Mouse (Mus musculus): Measurements from ENCODE around the gene Mnx1. TPM values are rescaled to one million over a fixed set of nuclear protein-coding genes. Genes with fewer than 3 reads are reported as not detected.

The Mnx1 gene
- polyA plus RNA-seq, 1 experiment, result not detected

GRCm38 (mm10) chr5:29476021-29476420 is 2.2 kb downstream of the Mnx1 start:
- Histone ChIP-seq H3K27me3 (ENCODE audit: control insufficient read depth, insufficient read depth, insufficient read length) (peaks cover 91% of the 10 kb centered on the region), H3K79me2 (ENCODE audit: control insufficient read depth, insufficient read depth) (no peaks in the 10 kb centered on the region)
- no peak for TF ChIP-seq MYOG (IDR thresholded peaks at IDR 0.05; ENCODE audit: control insufficient read depth, extremely low read depth, insufficient read length)
- no peak for TF ChIP-seq CTCF (IDR thresholded peaks at IDR 0.05; ENCODE audit: control insufficient read depth, insufficient read depth, insufficient read length)
- TF ChIP-seq MAX (IDR thresholded peaks at IDR 0.05), result no peak
- no peak for TF ChIP-seq FOSL1 (IDR thresholded peaks at IDR 0.05; ENCODE audit: insufficient read depth, low read length, poor library complexity, severe bottlenecking)

GRCm38 (mm10) chr5:29475556-29475955 is 2.7 kb downstream of the Mnx1 start:
- H3ac ChIP-seq (ENCODE audit: control insufficient read depth, insufficient read length, low read depth), result no peak overlapping the region
- H3K4me3 ChIP-seq (ENCODE audit: insufficient read depth, poor library complexity, severe bottlenecking), result no peak overlapping the region
- H3K79me3 ChIP-seq (ENCODE audit: low read depth), result no peaks in the 10 kb centered on the region
- no peaks in the 10 kb centered on the region for H3K79me2 ChIP-seq (ENCODE audit: control insufficient read depth, insufficient read depth)
- TF ChIP-seq MYOD1 (IDR thresholded peaks at IDR 0.05; ENCODE audit: control insufficient read depth, insufficient read length, low read depth), result no peak
- H3K27me3 ChIP-seq (ENCODE audit: control insufficient read depth, insufficient read depth, insufficient read length), result peaks cover 89% of the 10 kb centered on the region
- no peaks in the 10 kb centered on the region for H3K36me3 ChIP-seq (ENCODE audit: control insufficient read depth, insufficient read depth)

More at GRCm38 (mm10) chr5:29476021-29476420, 2.2 kb downstream of the Mnx1 start:
- no peaks in the 10 kb centered on the region for H3K36me3 ChIP-seq (ENCODE audit: control insufficient read depth, insufficient read depth)
- no peaks in the 10 kb centered on the region for H3K79me3 ChIP-seq (ENCODE audit: low read depth)
- H3K4me3 ChIP-seq (ENCODE audit: insufficient read depth, poor library complexity, severe bottlenecking), result no peak overlapping the region
- H3ac ChIP-seq (ENCODE audit: control insufficient read depth, insufficient read length, low read depth), result no peak overlapping the region

DNA sequence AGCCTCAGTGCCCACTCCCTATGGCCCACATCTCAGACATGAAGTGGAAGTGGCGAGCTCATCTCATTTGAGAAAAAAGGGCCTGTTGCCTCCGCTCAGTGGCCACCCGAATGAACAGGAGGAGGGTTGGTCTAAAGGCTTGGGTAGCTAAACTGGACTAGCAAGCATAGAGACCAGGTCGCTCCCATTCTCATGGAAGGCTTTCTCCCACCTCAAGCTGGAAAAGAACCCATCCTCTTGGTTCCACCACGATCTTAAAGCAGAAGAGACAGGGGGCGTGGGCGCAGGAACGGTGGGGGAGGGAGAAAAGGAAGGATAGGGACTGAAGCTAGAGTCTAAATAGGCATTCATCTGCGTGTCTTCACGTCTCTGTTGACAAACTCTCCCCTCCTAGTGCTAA is 3.2 kb downstream of the Mnx1 start:
- peaks cover 84% of the 10 kb centered on the region for H3K27me3 ChIP-seq (ENCODE audit: control insufficient read depth, insufficient read depth, insufficient read length)

DNA sequence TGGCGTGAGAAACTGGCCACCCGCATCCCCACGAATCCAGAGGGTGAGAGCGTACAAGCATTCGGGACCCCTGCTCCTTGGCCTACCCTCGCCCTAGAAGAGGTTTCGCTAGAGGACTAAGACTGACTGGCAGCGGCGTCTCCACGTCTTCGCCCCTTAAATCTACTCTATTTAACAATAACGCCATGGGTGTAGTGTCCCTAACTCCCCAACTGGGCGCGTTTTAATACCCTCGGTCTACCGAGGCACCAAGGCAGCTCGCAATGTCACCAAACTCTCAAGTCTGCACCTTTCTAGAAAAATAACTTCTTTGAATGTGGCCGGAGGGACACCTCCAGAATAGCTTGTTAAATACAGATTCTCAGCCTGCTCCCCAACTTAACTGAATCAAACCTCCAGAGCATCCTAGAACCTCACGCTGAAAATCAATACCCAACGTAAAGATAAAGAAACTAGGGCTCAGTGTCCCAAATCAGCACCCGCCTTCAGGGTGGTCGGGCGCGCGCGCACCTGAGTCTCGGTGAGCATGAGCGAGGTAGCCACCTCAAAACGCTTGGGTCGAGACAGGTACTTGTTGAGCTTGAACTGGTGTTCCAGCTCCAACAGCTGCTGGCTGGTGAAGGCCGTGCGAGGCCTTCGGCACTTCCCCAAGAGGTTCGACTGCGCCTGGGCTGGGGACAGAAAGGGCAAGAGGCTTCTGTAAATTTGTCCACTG is 3.9 kb downstream of the Mnx1 start:
- no peaks in the 10 kb centered on the region for H3K79me2 ChIP-seq (ENCODE audit: control insufficient read depth, insufficient read depth)
- H3K36me3 ChIP-seq (ENCODE audit: control insufficient read depth, insufficient read depth), result no peaks in the 10 kb centered on the region
- H3K27me3 ChIP-seq (ENCODE audit: control insufficient read depth, insufficient read depth, insufficient read length), result peaks cover 82% of the 10 kb centered on the region
- no peak overlapping the region for H3ac ChIP-seq (ENCODE audit: control insufficient read depth, insufficient read length, low read depth)
- H3K4me3 ChIP-seq (ENCODE audit: insufficient read depth, poor library complexity, severe bottlenecking), result no peak overlapping the region
- TF ChIP-seq MAX (IDR thresholded peaks at IDR 0.05) (no peak), CEBPB (IDR thresholded peaks at IDR 0.05; ENCODE audit: low read depth) (no peak), MYOG (IDR thresholded peaks at IDR 0.05; ENCODE audit: control insufficient read depth, extremely low read depth, insufficient read length) (no peak)
- H3K79me3 ChIP-seq (ENCODE audit: low read depth), result no peaks in the 10 kb centered on the region

More for the DNA sequence above, 3.2 kb downstream of the Mnx1 start:
- H3K79me3 ChIP-seq (ENCODE audit: low read depth), result no peaks in the 10 kb centered on the region
- no peak overlapping the region for H3ac ChIP-seq (ENCODE audit: control insufficient read depth, insufficient read length, low read depth)
- no peak for TF ChIP-seq MYOD1 (IDR thresholded peaks at IDR 0.05; ENCODE audit: control insufficient read depth, insufficient read length, low read depth)
- H3K4me3 ChIP-seq (ENCODE audit: insufficient read depth, poor library complexity, severe bottlenecking), result no peak overlapping the region
- H3K36me3 ChIP-seq (ENCODE audit: control insufficient read depth, insufficient read depth), result no peaks in the 10 kb centered on the region
- no peaks in the 10 kb centered on the region for H3K79me2 ChIP-seq (ENCODE audit: control insufficient read depth, insufficient read depth)

DNA sequence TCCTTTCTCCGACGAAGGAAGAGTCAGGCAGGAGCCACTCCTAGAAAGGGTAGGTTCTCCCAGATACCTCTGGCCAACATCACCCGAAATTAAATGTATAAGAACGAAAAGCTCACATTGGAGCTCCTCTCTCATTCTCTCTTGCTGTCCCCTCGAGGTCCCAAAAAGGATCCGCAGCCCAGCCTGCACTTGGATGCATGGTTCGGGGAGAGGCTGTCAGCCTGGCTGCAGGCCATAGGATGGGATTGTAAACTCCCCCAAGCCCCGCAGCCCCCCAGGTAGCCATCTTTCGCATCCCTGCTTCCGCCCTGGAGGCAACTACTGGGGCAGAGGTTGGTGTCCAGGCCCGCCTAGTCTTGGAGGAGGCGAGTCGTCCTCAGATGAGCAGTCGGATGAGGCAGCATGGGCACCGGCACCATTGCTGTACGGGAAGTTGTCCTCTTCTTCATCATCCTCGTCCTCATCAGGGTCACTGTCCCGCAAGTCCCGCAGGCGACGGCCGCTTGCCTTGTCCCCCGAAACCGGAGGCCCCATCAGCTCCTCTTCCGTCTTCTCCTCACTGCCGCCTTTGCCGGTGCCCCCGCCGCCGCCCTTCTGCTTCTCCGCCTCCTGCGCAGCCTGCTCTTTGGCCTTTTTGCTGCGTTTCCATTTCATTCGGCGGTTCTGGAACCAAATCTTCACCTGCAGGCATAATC is 4.6 kb downstream of the Mnx1 start:
- Histone ChIP-seq H3K79me3 (ENCODE audit: low read depth) (no peaks in the 10 kb centered on the region), H3ac (ENCODE audit: control insufficient read depth, insufficient read length, low read depth) (no peak overlapping the region), H3K79me2 (ENCODE audit: control insufficient read depth, insufficient read depth) (no peaks in the 10 kb centered on the region), H3K27me3 (ENCODE audit: control insufficient read depth, insufficient read depth, insufficient read length) (peaks cover 82% of the 10 kb centered on the region), H3K36me3 (ENCODE audit: control insufficient read depth, insufficient read depth) (no peaks in the 10 kb centered on the region), H3K4me3 (ENCODE audit: insufficient read depth, poor library complexity, severe bottlenecking) (no peak overlapping the region)
- TF ChIP-seq MYOG (IDR thresholded peaks at IDR 0.05; ENCODE audit: control insufficient read depth, extremely low read depth, insufficient read length), result no peak

- H3K79me3 ChIP-seq (ENCODE audit: low read depth), result no peaks in the 10 kb centered on the region
- no peaks in the 10 kb centered on the region for H3K79me2 ChIP-seq (ENCODE audit: control insufficient read depth, insufficient read depth)
- H3K27me3 ChIP-seq (ENCODE audit: control insufficient read depth, insufficient read depth, insufficient read length), result peaks cover 80% of the 10 kb centered on the region
- no peak overlapping the region for H3ac ChIP-seq (ENCODE audit: control insufficient read depth, insufficient read length, low read depth)
- no peaks in the 10 kb centered on the region for H3K36me3 ChIP-seq (ENCODE audit: control insufficient read depth, insufficient read depth)
- TF ChIP-seq MYOD1 (IDR thresholded peaks at IDR 0.05; ENCODE audit: control insufficient read depth, insufficient read length, low read depth) (no peak), MYOG (IDR thresholded peaks at IDR 0.05; ENCODE audit: control insufficient read depth, extremely low read depth, insufficient read length) (no peak), MAX (IDR thresholded peaks at IDR 0.05) (no peak), FOSL1 (IDR thresholded peaks at IDR 0.05; ENCODE audit: insufficient read depth, low read length, poor library complexity, severe bottlenecking) (no peak), USF1 (IDR thresholded peaks at IDR 0.05; ENCODE audit: low read depth) (no peak), CEBPB (IDR thresholded peaks at IDR 0.05; ENCODE audit: low read depth) (no peak), CTCF (IDR thresholded peaks at IDR 0.05; ENCODE audit: control insufficient read depth, insufficient read depth, insufficient read length) (no peak)
- no peak overlapping the region for H3K4me3 ChIP-seq (ENCODE audit: insufficient read depth, poor library complexity, severe bottlenecking)
These were observed 6.2 kb downstream of the Mnx1 start for GRCm38 (mm10) chr5:29471855-29472665.
